Mouse (Mus musculus) midbrain, embryonic 13.5 days (tissue): Measurements from ENCODE around the gene Dennd1a. TPM values are rescaled to one million over a fixed set of nuclear protein-coding genes. Genes with fewer than 3 reads are reported as not detected.

Experiments used
- ATAC-seq: fragments of 200-750 bp; cut with Nextera tagmentation; 2 replicates; pipeline ENCODE4 v1.8.0; 2017; ENCODE audit warnings: mild to moderate bottlenecking, moderate TSS enrichment, moderate library complexity
- H3K27ac ChIP-seq: fragments of 300-500 bp; sonication (generic); 2 replicates; pipeline ENCODE4 v1.5.1; 2015; ENCODE audit warnings: inconsistent platforms, mild to moderate bottlenecking, moderate library complexity
- H3K27me3 ChIP-seq: fragments of 300-500 bp; sonication (generic); 2 replicates; pipeline ENCODE4 v1.6.1; 2015; ENCODE audit warnings: mild to moderate bottlenecking, inconsistent platforms
- H3K36me3 ChIP-seq: fragments of 300-500 bp; sonication (generic); 2 replicates; pipeline ENCODE4 v1.6.1; 2015; ENCODE audit warnings: mild to moderate bottlenecking, inconsistent platforms
- H3K4me1 ChIP-seq: fragments of 300-500 bp; sonication (generic); replicated peaks from 2 replicates; pipeline ENCODE4 v1.6.1; 2015; ENCODE audit warnings: inconsistent platforms
- H3K4me2 ChIP-seq: fragments of 300-500 bp; sonication (generic); replicated peaks from 2 replicates; pipeline ENCODE4 v1.6.1; 2015; ENCODE audit warnings: moderate library complexity, mild to moderate bottlenecking, inconsistent platforms
- H3K4me3 ChIP-seq: fragments of 300-500 bp; sonication (generic); replicated peaks from 2 replicates; pipeline ENCODE4 v1.5.1; 2015; ENCODE audit warnings: mild to moderate bottlenecking, inconsistent platforms
- H3K9ac ChIP-seq: fragments of 300-500 bp; sonication (generic); replicated peaks from 2 replicates; pipeline ENCODE4 v1.6.1; 2015; ENCODE audit warnings: mild to moderate bottlenecking, inconsistent platforms
- H3K9me3 ChIP-seq: fragments of 300-500 bp; sonication (generic); 2 replicates; pipeline ENCODE4 v1.6.1; 2016; ENCODE audit warnings: mild to moderate bottlenecking, inconsistent platforms
- WGBS: fragments of 180-500 bp; shearing (Covaris S2); methylation state at CpG from one replicate; pipeline ENCODE4 v1.1.7; 2015; 5-methylcytosine and 5-hydroxymethylcytosine counted together
- polyA plus RNA-seq: library from polyadenylated mRNA; unstranded; fragments of >200 nt; fragmentation: Nextera tagmentation; extraction: Ambion mirVana; gene quantifications from 2 replicates; pipeline ENCODE4 v1.2.1, GENCODE M21; 2015

Dennd1a gene
- polyA plus RNA-seq, 1 experiment from 2014 or later: 19.5 TPM

DNA sequence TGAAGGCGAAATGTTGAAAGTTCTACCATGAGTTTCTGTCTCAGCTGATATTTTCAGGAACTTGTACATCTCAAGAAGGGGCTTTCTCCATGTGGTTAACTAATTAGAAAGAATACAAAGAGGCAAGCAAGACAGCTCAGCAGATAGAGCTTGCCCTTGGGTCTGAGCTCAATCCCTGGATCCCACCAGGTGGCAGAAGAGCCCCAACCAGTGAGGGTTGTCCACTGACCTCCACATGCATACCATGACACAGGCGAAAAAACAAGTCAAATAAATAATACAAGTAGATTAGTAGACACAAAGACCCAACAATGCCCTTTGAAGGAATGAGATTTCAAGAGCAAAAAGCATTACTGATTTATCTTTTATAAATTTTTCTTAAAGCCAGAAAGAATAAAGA is 100.8 kb downstream of the Dennd1a start:
- Histone ChIP-seq H3K4me2 (no peak overlapping the region), H3K9me3 (no peaks in the 10 kb centered on the region), H3K27ac (no peak overlapping the region), H3K27me3 (peaks cover 10% of the 10 kb centered on the region; the same call in 1 of the 2 replicates), H3K4me3 (no peak overlapping the region), H3K36me3 (no peaks in the 10 kb centered on the region), H3K9ac (no peak overlapping the region), H3K4me1 (peaks cover 4% of the 10 kb centered on the region)
- WGBS: 68% methylated on average over 2 of the region's 2 CpGs
- no peak for ATAC-seq

- WGBS: 88% methylated on average over 3 of the region's 3 CpGs
- no peak overlapping the region for H3K27ac ChIP-seq
- H3K9ac ChIP-seq: no peak overlapping the region
- H3K4me3 ChIP-seq: no peak overlapping the region
- H3K9me3 ChIP-seq: no peaks in the 10 kb centered on the region
- peaks cover 10% of the 10 kb centered on the region; the same call in 1 of the 2 replicates for H3K27me3 ChIP-seq
- no peaks in the 10 kb centered on the region for H3K36me3 ChIP-seq
- H3K4me2 ChIP-seq: no peak overlapping the region
- peaks cover 4% of the 10 kb centered on the region for H3K4me1 ChIP-seq
- no peak for ATAC-seq
These were observed 102.2 kb downstream of the Dennd1a start for GRCm38 (mm10) chr2:38184977-38185376.

GRCm38 (mm10) chr2:38183881-38184280 is 103.3 kb downstream of the Dennd1a start:
- 61% methylated on average over 1 of the region's 1 CpGs for WGBS
- peaks cover 4% of the 10 kb centered on the region for H3K4me1 ChIP-seq
- ATAC-seq: no peak
- H3K9ac ChIP-seq: no peak overlapping the region
- H3K4me3 ChIP-seq: no peak overlapping the region
- no peaks in the 10 kb centered on the region for H3K36me3 ChIP-seq
- no peaks in the 10 kb centered on the region for H3K9me3 ChIP-seq
- H3K27ac ChIP-seq: no peak overlapping the region
- no peak overlapping the region for H3K4me2 ChIP-seq
- peaks cover 10% of the 10 kb centered on the region; the same call in 1 of the 2 replicates for H3K27me3 ChIP-seq

DNA sequence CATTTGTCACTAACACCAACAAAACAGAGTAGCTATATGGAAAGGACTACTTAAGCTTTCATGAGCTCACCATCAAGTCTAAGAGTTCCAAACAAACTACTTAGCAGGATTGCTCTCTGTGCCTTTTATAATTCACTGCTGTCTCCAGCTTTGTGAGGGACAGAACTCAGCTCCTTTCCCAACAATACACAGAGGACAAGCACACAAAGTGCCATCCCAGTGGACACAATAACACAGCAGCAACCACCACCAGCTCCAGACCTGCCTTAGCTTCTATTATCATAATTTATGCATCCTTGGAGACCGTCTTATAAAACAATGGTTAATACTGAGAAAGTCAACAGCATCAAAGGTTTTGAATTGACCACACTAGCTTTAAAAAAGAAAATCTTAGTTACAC is 104.9 kb downstream of the Dennd1a start:
- no peak overlapping the region for H3K4me3 ChIP-seq
- H3K9me3 ChIP-seq: no peaks in the 10 kb centered on the region
- ATAC-seq: no peak
- no peaks in the 10 kb centered on the region for H3K36me3 ChIP-seq
- no peaks in the 10 kb centered on the region for H3K27me3 ChIP-seq
- no peak overlapping the region for H3K9ac ChIP-seq
- no peak overlapping the region for H3K4me2 ChIP-seq
- H3K27ac ChIP-seq: 0 out of 2 replicates have a peak overlapping the region, but pooled peaks have one; percentile 48
- 6% methylated on average over 1 of the region's 1 CpGs for WGBS
- peaks cover 4% of the 10 kb centered on the region for H3K4me1 ChIP-seq

- no peaks in the 10 kb centered on the region for H3K9me3 ChIP-seq
- peaks cover 4% of the 10 kb centered on the region for H3K4me1 ChIP-seq
- H3K9ac ChIP-seq: no peak overlapping the region
- H3K4me3 ChIP-seq: no peak overlapping the region
- no peaks in the 10 kb centered on the region for H3K36me3 ChIP-seq
- ATAC-seq: no peak
- no peak overlapping the region for H3K27ac ChIP-seq
- no peaks in the 10 kb centered on the region for H3K27me3 ChIP-seq
- no peak overlapping the region for H3K4me2 ChIP-seq
These were observed 109.6 kb downstream of the Dennd1a start for GRCm38 (mm10) chr2:38177583-38177978.

GRCm38 (mm10) chr2:38176870-38177582 is 110.2 kb downstream of the Dennd1a start:
- H3K36me3 ChIP-seq: no peaks in the 10 kb centered on the region
- H3K4me2 ChIP-seq: no peak overlapping the region
- H3K27ac ChIP-seq: no peak overlapping the region
- no peaks in the 10 kb centered on the region for H3K9me3 ChIP-seq
- no peaks in the 10 kb centered on the region; the same call in 1 of the 2 replicates for H3K4me1 ChIP-seq
- no peak overlapping the region for H3K4me3 ChIP-seq
- no peak for ATAC-seq
- no peaks in the 10 kb centered on the region for H3K27me3 ChIP-seq
- H3K9ac ChIP-seq: no peak overlapping the region
- 88% methylated on average over 4 of the region's 4 CpGs for WGBS

DNA sequence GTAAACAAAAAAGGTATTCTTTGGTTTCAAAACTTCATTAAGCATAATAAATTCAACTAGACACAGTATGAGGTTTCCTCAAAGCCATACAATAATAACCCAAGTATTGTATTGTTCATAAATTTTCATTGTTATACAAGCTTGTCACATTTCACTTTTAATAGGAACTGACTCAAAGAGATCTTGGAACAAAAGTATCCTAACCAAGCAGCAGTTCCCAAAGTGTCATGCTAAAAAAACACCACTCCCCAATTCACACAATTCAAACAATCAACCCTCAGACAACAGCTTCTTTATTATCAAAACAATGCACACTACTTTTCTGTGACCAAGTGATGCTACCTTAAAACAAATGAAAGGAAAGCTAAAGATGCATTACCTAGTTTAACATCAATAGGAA is 111.9 kb downstream of the Dennd1a start:
- no peak overlapping the region for H3K4me2 ChIP-seq
- H3K4me3 ChIP-seq: no peak overlapping the region
- H3K9me3 ChIP-seq: no peaks in the 10 kb centered on the region
- H3K27ac ChIP-seq: no peak overlapping the region
- no peaks in the 10 kb centered on the region; the same call in 1 of the 2 replicates for H3K4me1 ChIP-seq
- no peak for ATAC-seq
- no peaks in the 10 kb centered on the region for H3K27me3 ChIP-seq
- no peak overlapping the region for H3K9ac ChIP-seq
- no peaks in the 10 kb centered on the region for H3K36me3 ChIP-seq

DNA sequence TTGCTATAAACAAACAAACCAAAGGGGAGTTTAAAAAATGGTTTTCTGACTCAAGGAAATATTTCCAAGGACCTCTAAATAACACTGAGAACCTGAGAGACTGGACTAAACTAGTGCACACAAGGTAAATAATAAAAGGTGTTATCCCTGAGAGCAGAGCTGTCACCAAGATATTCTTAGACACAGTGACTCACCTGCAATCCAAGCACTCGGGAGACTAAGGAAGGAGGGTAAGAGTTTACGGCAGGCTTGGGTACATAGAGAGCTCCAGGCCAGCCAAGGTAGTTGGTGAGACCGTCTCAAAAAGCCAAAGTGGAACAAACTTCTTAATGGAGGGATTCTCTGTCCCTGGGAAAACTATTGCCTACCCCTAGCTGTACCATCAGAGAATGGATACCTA is 118.6 kb downstream of the Dennd1a start:
- H3K36me3 ChIP-seq: no peaks in the 10 kb centered on the region
- H3K4me3 ChIP-seq: no peak overlapping the region
- no peaks in the 10 kb centered on the region for H3K9me3 ChIP-seq
- 91% methylated on average over 3 of the region's 3 CpGs for WGBS
- H3K9ac ChIP-seq: no peak overlapping the region
- H3K27me3 ChIP-seq: peaks cover 2% of the 10 kb centered on the region; the same call in 1 of the 2 replicates
- no peak for ATAC-seq
- no peak overlapping the region for H3K4me2 ChIP-seq
- peaks cover 8% of the 10 kb centered on the region for H3K4me1 ChIP-seq
- no peak overlapping the region for H3K27ac ChIP-seq

DNA sequence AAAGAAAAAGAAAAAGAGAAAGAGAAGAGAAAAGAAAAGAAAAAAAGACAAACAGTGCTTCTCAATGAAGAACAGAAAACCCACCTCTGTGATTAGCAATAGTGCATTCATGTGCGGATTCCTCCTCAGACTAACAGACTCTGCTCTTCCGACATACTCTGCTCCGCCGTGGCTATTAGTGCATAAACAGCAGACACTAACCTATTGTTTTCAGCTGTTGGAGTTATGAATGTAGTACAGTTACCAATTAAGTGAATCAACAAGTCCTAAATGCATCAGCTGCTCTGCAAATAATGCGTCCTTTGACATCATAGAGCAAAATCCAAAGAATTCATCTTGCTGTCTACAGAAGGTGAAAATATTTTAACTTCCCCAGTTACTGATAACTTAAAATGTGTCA is 121.2 kb downstream of the Dennd1a start:
- 40% methylated on average over 5 of the region's 5 CpGs for WGBS
- H3K4me1 ChIP-seq: peaks cover 14% of the 10 kb centered on the region
- ATAC-seq: no peak

DNA sequence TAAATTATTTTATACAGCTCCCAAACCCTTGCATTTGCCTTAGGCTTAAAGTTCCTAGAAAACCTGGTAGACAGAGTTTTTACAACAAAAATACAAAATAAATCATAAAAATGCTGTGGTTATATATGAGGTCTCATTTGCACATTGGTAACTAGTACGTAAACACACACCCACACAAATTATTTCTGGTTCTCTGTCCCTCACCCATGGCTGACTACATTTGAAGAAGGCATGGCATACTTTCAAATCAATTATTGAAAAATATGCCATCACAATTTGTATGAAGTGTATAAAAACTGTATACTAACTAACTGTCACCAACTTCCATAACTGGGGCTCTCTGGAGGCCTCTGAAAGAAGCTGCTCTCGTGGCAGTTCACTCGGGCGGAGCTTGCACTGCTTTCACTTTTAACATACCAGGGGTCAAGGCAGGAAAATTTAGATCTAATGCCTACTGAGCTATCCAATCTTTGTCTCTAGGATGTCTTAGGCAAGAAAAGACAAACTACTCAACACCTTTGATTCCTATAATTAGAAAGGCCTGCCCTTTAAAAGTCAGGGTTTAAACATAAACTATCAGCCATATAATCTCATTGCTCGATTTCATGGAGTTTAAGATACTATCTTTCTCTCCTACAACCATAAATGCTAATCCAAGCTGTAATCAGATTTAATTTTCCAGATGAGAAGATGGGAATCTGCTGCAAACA is 122.7 kb downstream of the Dennd1a start:
- Histone ChIP-seq H3K9me3 (no peaks in the 10 kb centered on the region), H3K27me3 (peaks cover 7% of the 10 kb centered on the region; the same call in 1 of the 2 replicates), H3K4me1 (peaks cover 17% of the 10 kb centered on the region), H3K4me3 (no peak overlapping the region), H3K9ac (no peak overlapping the region), H3K36me3 (no peaks in the 10 kb centered on the region), H3K4me2 (no peak overlapping the region), H3K27ac (no peak overlapping the region)
- 52% methylated on average over 5 of the region's 5 CpGs for WGBS
- no peak for ATAC-seq

More for the DNA sequence above, 121.2 kb downstream of the Dennd1a start:
- H3K4me2 ChIP-seq: no peak overlapping the region
- no peak overlapping the region for H3K27ac ChIP-seq
- H3K9ac ChIP-seq: no peak overlapping the region
- H3K27me3 ChIP-seq: peaks cover 7% of the 10 kb centered on the region; the same call in 1 of the 2 replicates
- H3K9me3 ChIP-seq: no peaks in the 10 kb centered on the region
- no peaks in the 10 kb centered on the region for H3K36me3 ChIP-seq
- H3K4me3 ChIP-seq: no peak overlapping the region

GRCm38 (mm10) chr2:38162486-38162885 is 124.7 kb downstream of the Dennd1a start:
- H3K27ac ChIP-seq: no peak overlapping the region
- peaks cover 21% of the 10 kb centered on the region for H3K4me1 ChIP-seq
- H3K4me3 ChIP-seq: no peak overlapping the region
- WGBS: 48% methylated on average over 3 of the region's 3 CpGs
- no peak for ATAC-seq
- peaks cover 7% of the 10 kb centered on the region; the same call in 1 of the 2 replicates for H3K27me3 ChIP-seq
- H3K4me2 ChIP-seq: no peak overlapping the region
- H3K9me3 ChIP-seq: no peaks in the 10 kb centered on the region
- no peaks in the 10 kb centered on the region for H3K36me3 ChIP-seq
- no peak overlapping the region for H3K9ac ChIP-seq

GRCm38 (mm10) chr2:38161484-38161883 is 125.7 kb downstream of the Dennd1a start:
- WGBS: 69% methylated on average over 1 of the region's 1 CpGs
- Histone ChIP-seq H3K27ac (no peak overlapping the region), H3K4me3 (no peak overlapping the region), H3K4me2 (no peak overlapping the region), H3K27me3 (peaks cover 7% of the 10 kb centered on the region; the same call in 1 of the 2 replicates), H3K36me3 (no peaks in the 10 kb centered on the region), H3K9ac (no peak overlapping the region), H3K4me1 (peaks cover 30% of the 10 kb centered on the region), H3K9me3 (no peaks in the 10 kb centered on the region)
- no peak for ATAC-seq
